Mouse (Mus musculus) liver, postnatal 0 days (tissue): ENCODE data around the gene Caln1. TPM values are rescaled to one million over a fixed set of nuclear protein-coding genes. Genes with fewer than 3 reads are reported as not detected.

Experiments
- ATAC-seq: fragments of 200-750 bp; cut with Nextera tagmentation; 2 replicates; pipeline ENCODE4 v1.8.0; 2017; ENCODE audit warnings: mild to moderate bottlenecking, moderate library complexity
- DNase-seq: peaks from one replicate; pipeline ENCODE4 v3.0.0-alpha.2; 2016
- H3K27ac ChIP-seq: fragments of 300-500 bp; sonication (generic); 2 replicates; pipeline ENCODE4 v1.5.1; 2014; ENCODE audit warnings: antibody characterized with exemption, moderate library complexity, mild to moderate bottlenecking, low read depth
- H3K27me3 ChIP-seq: fragments of 300-500 bp; sonication (generic); 2 replicates; pipeline ENCODE4 v1.6.1; 2014; ENCODE audit warnings: low read length, control low read depth, mixed read lengths; ENCODE audit not compliant: insufficient read depth
- H3K36me3 ChIP-seq: fragments of 300-500 bp; sonication (generic); replicated peaks from 2 replicates; pipeline ENCODE4 v1.6.1; 2014; ENCODE audit warnings: mild to moderate bottlenecking, control low read depth, low read length, moderate library complexity, mixed read lengths; ENCODE audit not compliant: insufficient read depth
- H3K4me1 ChIP-seq: fragments of 300-500 bp; sonication (generic); 2 replicates; pipeline ENCODE4 v1.6.1; 2014; ENCODE audit warnings: antibody characterized with exemption, mild to moderate bottlenecking, control low read depth; ENCODE audit not compliant: insufficient read depth
- H3K4me2 ChIP-seq: fragments of 300-500 bp; sonication (generic); 2 replicates; pipeline ENCODE4 v1.6.1; 2014; ENCODE audit warnings: low read depth, mild to moderate bottlenecking, low read length, moderate library complexity, mixed read lengths
- H3K4me3 ChIP-seq: fragments of 300-500 bp; sonication (generic); 2 replicates; pipeline ENCODE4 v1.5.1; 2014; ENCODE audit warnings: low read depth, low read length
- H3K9ac ChIP-seq: fragments of 300-500 bp; sonication (generic); replicated peaks from 2 replicates; pipeline ENCODE4 v1.6.1; 2014; ENCODE audit warnings: mild to moderate bottlenecking, moderate library complexity
- H3K9me3 ChIP-seq: fragments of 300-500 bp; sonication (generic); 2 replicates; pipeline ENCODE4 v1.6.1; 2016; ENCODE audit warnings: mild to moderate bottlenecking, control low read depth, low read length, mixed read lengths
- CTCF ChIP-seq: sonication (generic); IDR thresholded peaks from 2 replicates; pipeline ENCODE4 v1.5.1; 2016; ENCODE audit warnings: antibody characterized with exemption, low read depth
- EP300 ChIP-seq: IDR thresholded peaks from 2 replicates; pipeline ENCODE4 v1.6.1; 2016; ENCODE audit warnings: antibody characterized with exemption, low read depth, mild to moderate bottlenecking
- WGBS: fragments of 180-500 bp; shearing (Covaris S2); extraction: QIAGEN DNeasy Blood & Tissue Kit; methylation state at CpG from one replicate; pipeline ENCODE4 v1.1.7; 2014; ENCODE audit not compliant: insufficient replicate concordance; 5-methylcytosine and 5-hydroxymethylcytosine counted together
- polyA plus RNA-seq: library from polyadenylated mRNA; unstranded; fragments of >200 nt; fragmentation: Nextera tagmentation; extraction: Ambion mirVana; gene quantifications from 2 replicates; pipeline ENCODE4 v1.2.1, GENCODE M21; 2015

Caln1 gene
- polyA plus RNA-seq, 1 experiment from 2014 or later: 3.0 TPM

GRCm38 (mm10) chr5:130345871-130346270 is 23.4 kb upstream of the Caln1 start:
- TF ChIP-seq CTCF (no peak), EP300 (no peak)
- DNase-seq (no peak), ATAC-seq (no peak)
- no peaks in the 10 kb centered on the region for H3K27me3 ChIP-seq
- H3K4me1 ChIP-seq: no peaks in the 10 kb centered on the region
- no peak overlapping the region for H3K9ac ChIP-seq
- H3K4me3 ChIP-seq: no peak overlapping the region
- H3K27ac ChIP-seq: no peak overlapping the region
- H3K36me3 ChIP-seq: peaks cover 5% of the 10 kb centered on the region; the same call in 1 of the 2 replicates
- H3K4me2 ChIP-seq: no peak overlapping the region
- 74% methylated on average over 2 of the region's 2 CpGs for WGBS
- no peaks in the 10 kb centered on the region for H3K9me3 ChIP-seq

GRCm38 (mm10) chr5:130355223-130355622 is 14.0 kb upstream of the Caln1 start:
- 57% methylated on average over 7 of the region's 7 CpGs for WGBS
- no peak for DNase-seq
- H3K4me2 ChIP-seq: no peak overlapping the region
- H3K4me3 ChIP-seq: no peak overlapping the region
- no peaks in the 10 kb centered on the region for H3K27me3 ChIP-seq
- TF ChIP-seq CTCF (no peak), EP300 (no peak)
- no peaks in the 10 kb centered on the region for H3K36me3 ChIP-seq
- no peak overlapping the region for H3K27ac ChIP-seq
- no peaks in the 10 kb centered on the region; the same call in 1 of the 2 replicates for H3K9me3 ChIP-seq
- no peak for ATAC-seq
- no peaks in the 10 kb centered on the region for H3K4me1 ChIP-seq
- no peak overlapping the region for H3K9ac ChIP-seq

GRCm38 (mm10) chr5:130363111-130363510 is 6.1 kb upstream of the Caln1 start:
- H3K4me1 ChIP-seq: no peaks in the 10 kb centered on the region
- no peak for DNase-seq
- H3K4me2 ChIP-seq: no peak overlapping the region
- no peak for TF ChIP-seq EP300
- TF ChIP-seq CTCF: no peak
- no peaks in the 10 kb centered on the region for H3K36me3 ChIP-seq
- H3K9me3 ChIP-seq: no peaks in the 10 kb centered on the region; the same call in 1 of the 2 replicates
- no peak for ATAC-seq
- H3K4me3 ChIP-seq: no peak overlapping the region
- no peaks in the 10 kb centered on the region for H3K27me3 ChIP-seq
- no peak overlapping the region for H3K27ac ChIP-seq
- H3K9ac ChIP-seq: no peak overlapping the region
- WGBS: 53% methylated on average over 4 of the region's 4 CpGs

- H3K4me3 ChIP-seq: no peak overlapping the region
- TF ChIP-seq EP300 (no peak), CTCF (no peak)
- no peaks in the 10 kb centered on the region for H3K4me1 ChIP-seq
- ATAC-seq (no peak), DNase-seq (no peak)
- no peak overlapping the region for H3K4me2 ChIP-seq
- H3K9ac ChIP-seq: no peak overlapping the region
- no peaks in the 10 kb centered on the region for H3K27me3 ChIP-seq
- WGBS: 31% methylated on average over 3 of the region's 3 CpGs
- H3K9me3 ChIP-seq: no peaks in the 10 kb centered on the region; the same call in 1 of the 2 replicates
- no peak overlapping the region for H3K27ac ChIP-seq
- no peaks in the 10 kb centered on the region for H3K36me3 ChIP-seq
Observed at GRCm38 (mm10) chr5:130363773-130364172, 5.5 kb upstream of the Caln1 start.

- Histone ChIP-seq H3K4me1 (no peaks in the 10 kb centered on the region), H3K9ac (no peak overlapping the region), H3K4me2 (no peak overlapping the region), H3K9me3 (no peaks in the 10 kb centered on the region), H3K27me3 (no peaks in the 10 kb centered on the region), H3K36me3 (no peaks in the 10 kb centered on the region), H3K4me3 (no peak overlapping the region), H3K27ac (no peak overlapping the region)
- TF ChIP-seq CTCF: no peak
- no peak for TF ChIP-seq EP300
- ATAC-seq (no peak), DNase-seq (no peak)
- WGBS: 72% methylated on average over 6 of the region's 6 CpGs
Observed at GRCm38 (mm10) chr5:130368236-130368635, 1.0 kb upstream of the Caln1 start.

- Histone ChIP-seq H3K27ac (no peak overlapping the region), H3K4me3 (no peak overlapping the region), H3K9ac (no peak overlapping the region), H3K9me3 (no peaks in the 10 kb centered on the region), H3K36me3 (no peaks in the 10 kb centered on the region), H3K4me1 (no peaks in the 10 kb centered on the region), H3K27me3 (no peaks in the 10 kb centered on the region), H3K4me2 (no peak overlapping the region)
- no peak for ATAC-seq
- no peak for TF ChIP-seq CTCF
- no peak for TF ChIP-seq EP300
- DNase-seq: no peak
- WGBS: 79% methylated on average over 3 of the region's 3 CpGs
Observed at GRCm38 (mm10) chr5:130375411-130375810, 6.2 kb downstream of the Caln1 start.

GRCm38 (mm10) chr5:130384222-130384912 is 15.1 kb downstream of the Caln1 start, which contains the start of gene A330070K13Rik:
A330070K13Rik (minus strand) TSS chr5:130384631.
- no peak for DNase-seq
- Histone ChIP-seq H3K4me2 (no peak within 1 kb of the TSS), H3K4me3 (no peak within 1 kb of the TSS), H3K9me3 (no peaks in the 10 kb centered on the region), H3K4me1 (no peaks in the 10 kb centered on the region), H3K27ac (no peak within 1 kb of the TSS), H3K9ac (no peak within 1 kb of the TSS), H3K27me3 (no peaks in the 10 kb centered on the region), H3K36me3 (no peaks in the 10 kb centered on the region)
- TF ChIP-seq EP300 (no peak), CTCF (no peak)
- ATAC-seq: no peak
- 9% methylated on average over 13 of the region's 13 CpGs for WGBS
